ENCODE assay signal across 8 mouse cellular contexts in genomic region chr7:73399501-73400044, GRCm38 (mm10). TPM values are rescaled to one million over a fixed set of nuclear protein-coding genes. Genes with fewer than 3 reads are reported as not detected.
DNase-seq lines count a peak whose midpoint lies in the region; ATAC-seq and TF ChIP-seq lines count a peak whose summit lies in the region.

No protein-coding gene starts in this region.

- no peak overlapping the region for H3K9ac ChIP-seq in MEL (ENCODE audit: control insufficient read depth, low read depth, low read length, poor library complexity, severe bottlenecking)
- peak overlapping the region; percentile 45; the same call in 1 of the 2 replicates for H3K9ac ChIP-seq in embryonic facial prominence, embryonic 14.5 days (ENCODE audit: low read depth, low read length)
- no peak overlapping the region for H3K9ac ChIP-seq in heart, postnatal 0 days (replicated peaks; ENCODE audit: low read depth, low read length)
- H3K9ac ChIP-seq in lung, postnatal 0 days (replicated peaks; ENCODE audit: low read depth) = no peak overlapping the region; the same call in 1 of the 2 replicates

- H3K79me2 ChIP-seq in MEL (ENCODE audit: control insufficient read depth, insufficient read depth, low read length, poor library complexity) = no peaks in the 10 kb centered on the region

- H3K36me3 ChIP-seq in MEL (ENCODE audit: control insufficient read depth in 1 of 2, insufficient read depth in 2 of 2, low read length in 2 of 2) = no peaks in the 10 kb centered on the region
- H3K36me3 ChIP-seq in embryonic facial prominence, embryonic 14.5 days (ENCODE audit: control insufficient read depth, insufficient read depth, low read length) = peaks cover 19% of the 10 kb centered on the region
- no peaks in the 10 kb centered on the region for H3K36me3 ChIP-seq in heart, postnatal 0 days (replicated peaks; ENCODE audit: control insufficient read depth, insufficient read depth, low read length)
- no peaks in the 10 kb centered on the region for H3K36me3 ChIP-seq in lung, postnatal 0 days (ENCODE audit: insufficient read depth, low read length)

- no peak overlapping the region for H3K27ac ChIP-seq in MEL (ENCODE audit: control insufficient read depth, low read depth, low read length)
- no peak overlapping the region for H3K27ac ChIP-seq in embryonic facial prominence, embryonic 14.5 days (replicated peaks; ENCODE audit: low read depth, low read length)
- H3K27ac ChIP-seq in heart, postnatal 0 days (ENCODE audit: low read depth) = no peak overlapping the region
- peak overlapping the region; percentile 11; the same call in 1 of the 2 replicates for H3K27ac ChIP-seq in lung, postnatal 0 days (ENCODE audit: low read length)

- H3K9me3 ChIP-seq in MEL (replicated peaks; ENCODE audit: insufficient read depth, low read length) = no peaks in the 10 kb centered on the region
- no peaks in the 10 kb centered on the region for H3K9me3 ChIP-seq in embryonic facial prominence, embryonic 14.5 days (ENCODE audit: control insufficient read depth, low read length)
- no peaks in the 10 kb centered on the region for H3K9me3 ChIP-seq in heart, postnatal 0 days (replicated peaks; ENCODE audit: control insufficient read depth, low read length)
- no peaks in the 10 kb centered on the region for H3K9me3 ChIP-seq in lung, postnatal 0 days (ENCODE audit: low read length)

- no peaks in the 10 kb centered on the region for H3K27me3 ChIP-seq in MEL (ENCODE audit: control insufficient read depth in 1 of 2, insufficient read depth in 2 of 2, low read length in 2 of 2)
- no peaks in the 10 kb centered on the region for H3K27me3 ChIP-seq in embryonic facial prominence, embryonic 14.5 days (replicated peaks; ENCODE audit: control insufficient read depth, insufficient read depth, low read length)
- peaks cover 21% of the 10 kb centered on the region for H3K27me3 ChIP-seq in heart, postnatal 0 days (ENCODE audit: control insufficient read depth, insufficient read depth, low read length)
- no peaks in the 10 kb centered on the region for H3K27me3 ChIP-seq in lung, postnatal 0 days (replicated peaks; ENCODE audit: insufficient read depth, low read length)

- no peak overlapping the region for H3K4me3 ChIP-seq in MEL (ENCODE audit: control insufficient read depth in 1 of 2, insufficient read depth in 1 of 2, low read depth in 2 of 2, low read length in 2 of 2)
- peak overlapping the region; percentile 26 for H3K4me3 ChIP-seq in embryonic facial prominence, embryonic 14.5 days (ENCODE audit: low read depth, low read length)
- peak overlapping the region; percentile 35 for H3K4me3 ChIP-seq in heart, postnatal 0 days (ENCODE audit: low read depth, low read length)
- H3K4me3 ChIP-seq in lung, postnatal 0 days (ENCODE audit: low read depth, low read length) = peak overlapping the region; percentile 19; the same call in 1 of the 2 replicates

- TF ChIP-seq RAD21 in MEL (IDR thresholded peaks at IDR 0.05; ENCODE audit: low read depth, low read length) = no peak; the same call in 1 of the 2 replicates

- no peak for TF ChIP-seq POLR2A in MEL (IDR thresholded peaks at IDR 0.05; ENCODE audit: control insufficient read depth in 1 of 2, insufficient read depth in 1 of 2, low read depth in 1 of 2, low read length in 2 of 2, poor library complexity in 1 of 2)

- peak in 2 of 3 experiments; percentile 7 to 34; a peak in 3 of 6 replicates for TF ChIP-seq CTCF in MEL (IDR thresholded peaks at IDR 0.05 in 2 of 3, conservative IDR thresholded peaks at IDR 0.05 in 1 of 3; ENCODE audit: control insufficient read depth in 1 of 3, insufficient read depth in 1 of 3, low read depth in 2 of 3, low read length in 3 of 3, poor library complexity in 1 of 3, severe bottlenecking in 1 of 3)
- TF ChIP-seq CTCF in heart, postnatal 0 days (IDR thresholded peaks at IDR 0.05; ENCODE audit: low read depth) = peak; percentile 76
- peak; percentile 86 for TF ChIP-seq CTCF in lung, postnatal 0 days (IDR thresholded peaks at IDR 0.05)

- peak overlapping the region; percentile 57 for H3K4me2 ChIP-seq in embryonic facial prominence, embryonic 14.5 days (ENCODE audit: low read depth, low read length)
- peak overlapping the region; percentile 65 for H3K4me2 ChIP-seq in heart, postnatal 0 days (ENCODE audit: low read depth, low read length)
- H3K4me2 ChIP-seq in lung, postnatal 0 days (replicated peaks; ENCODE audit: low read depth, low read length) = peak overlapping the region; percentile 62

- no peak for DNase-seq in MEL (ENCODE audit: low read depth, low spot score)
- peak; percentile 86 for DNase-seq in brain, adult 2 months (ENCODE audit: low read depth, low spot score)
- DNase-seq in embryonic facial prominence, embryonic 14.5 days (ENCODE audit: low spot score) = peak; percentile 87
- DNase-seq in heart, postnatal 0 days (ENCODE audit: low spot score) = peak; percentile 74
- peak; percentile 81 to 90 for DNase-seq in kidney, postnatal 25 days
- DNase-seq in lung, postnatal 0 days (ENCODE audit: low spot score) = peak; percentile 91
- peak; percentile 82 for DNase-seq in retina, postnatal 7 days (ENCODE audit: low read depth, low spot score)

- ATAC-seq in embryonic facial prominence, embryonic 14.5 days (ENCODE audit: low read depth) = peak; percentile 70
- peak; percentile 70 for ATAC-seq in heart, postnatal 0 days (ENCODE audit: insufficient read depth, low read depth)
- peak; percentile 78 for ATAC-seq in lung, postnatal 0 days
- no peak for ATAC-seq in erythroblast, adult 5-6 weeks (replicated peaks; ENCODE audit: low FRiP score, poor library complexity, severe bottlenecking)

- H3K4me1 ChIP-seq in MEL (ENCODE audit: control insufficient read depth in 1 of 2, insufficient read depth in 2 of 2, low read length in 2 of 2) = no peaks in the 10 kb centered on the region
- peaks cover 50% of the 10 kb centered on the region for H3K4me1 ChIP-seq in embryonic facial prominence, embryonic 14.5 days (ENCODE audit: control insufficient read depth, insufficient read depth, low read length)
- H3K4me1 ChIP-seq in heart, postnatal 0 days (ENCODE audit: control insufficient read depth, insufficient read depth) = peaks cover 13% of the 10 kb centered on the region
- peaks cover 10% of the 10 kb centered on the region; the same call in 1 of the 2 replicates for H3K4me1 ChIP-seq in lung, postnatal 0 days (ENCODE audit: insufficient read depth, low read depth, low read length)

- 4% methylated on average over 18 of the region's 19 CpGs for WGBS in embryonic facial prominence, embryonic 14.5 days
- WGBS in heart, postnatal 0 days = 3% methylated on average over 19 of the region's 19 CpGs
- 5% methylated on average over 19 of the region's 19 CpGs for WGBS in lung, postnatal 0 days

- TF ChIP-seq EP300 in MEL (IDR thresholded peaks at IDR 0.05; ENCODE audit: low read depth in 1 of 2, low read length in 2 of 2) = no peak
- no peak for TF ChIP-seq EP300 in heart, postnatal 0 days (IDR thresholded peaks at IDR 0.05; ENCODE audit: low read depth)
- TF ChIP-seq EP300 in lung, postnatal 0 days (IDR thresholded peaks at IDR 0.05) = 0 out of 2 replicates have a peak, but pooled peaks have one; percentile 39

TF ChIP-seq in MEL, 35 proteins besides CTCF, POLR2A, EP300 and RAD21:
- no peak for TF ChIP-seq UBTF (IDR thresholded peaks at IDR 0.05; ENCODE audit: borderline replicate concordance, insufficient read depth, low read depth, low read length)
- TF ChIP-seq MAZ (IDR thresholded peaks at IDR 0.05; ENCODE audit: low read depth, low read length) = no peak
- TF ChIP-seq TAL1 (IDR thresholded peaks at IDR 0.05; ENCODE audit: low read length) = no peak
- TF ChIP-seq HCFC1 (IDR thresholded peaks at IDR 0.05; ENCODE audit: low read depth, low read length) = no peak
- no peak for TF ChIP-seq ETS1 (IDR thresholded peaks at IDR 0.05; ENCODE audit: low read depth, low read length)
- TF ChIP-seq CHD1 (IDR thresholded peaks at IDR 0.05; ENCODE audit: low read depth, low read length) = no peak
- TF ChIP-seq BHLHE40 (IDR thresholded peaks at IDR 0.05; ENCODE audit: borderline replicate concordance, low read depth, low read length) = no peak
- TF ChIP-seq ZC3H11A (IDR thresholded peaks at IDR 0.05; ENCODE audit: low read depth, low read length) = no peak
- no peak for TF ChIP-seq POLR2AphosphoS2 (IDR thresholded peaks at IDR 0.05; ENCODE audit: low read length)
- no peak for TF ChIP-seq MXI1 (IDR thresholded peaks at IDR 0.05; ENCODE audit: low read depth, low read length)
- no peak for TF ChIP-seq ZNF384 (IDR thresholded peaks at IDR 0.05; ENCODE audit: low read depth, low read length)
- TF ChIP-seq USF2 (IDR thresholded peaks at IDR 0.05; ENCODE audit: borderline replicate concordance in 1 of 2, insufficient read depth in 1 of 2, low read depth in 1 of 2, low read length in 2 of 2) = no peak

RNA-seq across cellular contexts. Expression of gene Rgma, which starts 24.3 kb away (rescaled TPM):
- total RNA-seq in MEL (2012; rRNA removed) = not detected in 2 replicates
- not detected for polyA plus RNA-seq in MEL (2012; ENCODE audit: insufficient read depth in 1 of 2, insufficient read length in 2 of 2, low read depth in 1 of 2, low replicate concordance in 2 of 2, missing spikeins in 1 of 2)
- 19.6 and 26.1 TPM in 2 replicates for polyA plus RNA-seq in embryonic facial prominence, embryonic 14.5 days (2014; fragmentation: Nextera tagmentation; extraction: Ambion mirVana)
- total RNA-seq in heart, postnatal 0 days (2014; rRNA removed; ENCODE audit: low replicate concordance) = 9.2 and 10.2 TPM in 2 replicates
- 2.7 TPM in 2 replicates for polyA plus RNA-seq in heart, postnatal 0 days (2015; fragmentation: Nextera tagmentation; extraction: Ambion mirVana)
- polyA plus RNA-seq in lung, postnatal 0 days (2015; fragmentation: Nextera tagmentation; extraction: Ambion mirVana) = 4.8 and 5.9 TPM in 2 replicates
- not detected in 2 replicates for total RNA-seq in erythroblast, adult 5-6 weeks (2015; ENCODE audit: low replicate concordance)
- not detected in 2 replicates for total RNA-seq in erythroblast, adult 5-6 weeks (2017; ENCODE audit: low replicate concordance)

Comparison
In these comparisons a context has a peak if more than half of its experiments do, and no peak if none do; other contexts are left out.
1. H3K4me3 ChIP-seq: peak in embryonic facial prominence, embryonic 14.5 days (single experiment), heart, postnatal 0 days (single experiment) and lung, postnatal 0 days (single experiment); none in MEL (0 of 2).
2. CTCF ChIP-seq: peak in every context shown above with its lines; median percentile 86 in lung, postnatal 0 days; 76 in heart, postnatal 0 days; 20 in MEL.
3. Peak in every context shown above with its lines, with median percentiles within 50 percentile points of each other: H3K4me2 ChIP-seq.